Mouse (Mus musculus): ENCODE results near the gene Gm17577.
"Not testable (repeated sequence)": the region's sequence is repeated elsewhere in the genome, so short reads cannot be mapped to it uniquely, and the experiment has no call there.

Gene Gm17577

GRCm38 (mm10) chrX:123246807-123247206 lies at the start of gene Gm17577:
Gene Gm17577 (minus strand): TSS chrX:123246907.
- not testable (repeated sequence) for DNase-seq (ENCODE audit: low read depth, low spot score)

DNA sequence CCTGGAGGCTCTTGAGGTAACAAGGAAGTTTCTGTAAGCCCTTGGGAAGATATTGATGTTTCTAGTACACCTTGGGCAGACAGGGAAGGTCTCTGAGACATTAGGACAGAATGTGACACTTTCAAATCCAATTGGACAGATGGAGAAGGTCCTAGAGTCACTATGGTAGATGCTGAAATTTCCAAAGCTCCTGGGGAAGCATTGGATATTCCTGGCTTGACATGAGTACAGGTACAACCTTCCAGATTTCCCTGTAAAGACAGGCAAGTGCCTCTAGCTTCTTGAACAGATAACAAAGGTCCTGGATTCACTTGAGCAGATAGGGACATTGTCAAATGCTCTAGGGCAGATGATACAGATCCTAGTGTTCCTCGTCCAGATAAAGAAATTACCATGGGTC lies 24.3 kb downstream of the Gm17577 start, which contains the start of gene Srsx:
Gene Srsx (minus strand): TSS at position 101 of the 400 bp plus-strand sequence.
- not testable (repeated sequence) for DNase-seq (ENCODE audit: low read depth, low spot score)

Measured in A20 (cell line).